Mouse (Mus musculus): Measurements from ENCODE around the gene Mtrr.

Gene Mtrr

DNA sequence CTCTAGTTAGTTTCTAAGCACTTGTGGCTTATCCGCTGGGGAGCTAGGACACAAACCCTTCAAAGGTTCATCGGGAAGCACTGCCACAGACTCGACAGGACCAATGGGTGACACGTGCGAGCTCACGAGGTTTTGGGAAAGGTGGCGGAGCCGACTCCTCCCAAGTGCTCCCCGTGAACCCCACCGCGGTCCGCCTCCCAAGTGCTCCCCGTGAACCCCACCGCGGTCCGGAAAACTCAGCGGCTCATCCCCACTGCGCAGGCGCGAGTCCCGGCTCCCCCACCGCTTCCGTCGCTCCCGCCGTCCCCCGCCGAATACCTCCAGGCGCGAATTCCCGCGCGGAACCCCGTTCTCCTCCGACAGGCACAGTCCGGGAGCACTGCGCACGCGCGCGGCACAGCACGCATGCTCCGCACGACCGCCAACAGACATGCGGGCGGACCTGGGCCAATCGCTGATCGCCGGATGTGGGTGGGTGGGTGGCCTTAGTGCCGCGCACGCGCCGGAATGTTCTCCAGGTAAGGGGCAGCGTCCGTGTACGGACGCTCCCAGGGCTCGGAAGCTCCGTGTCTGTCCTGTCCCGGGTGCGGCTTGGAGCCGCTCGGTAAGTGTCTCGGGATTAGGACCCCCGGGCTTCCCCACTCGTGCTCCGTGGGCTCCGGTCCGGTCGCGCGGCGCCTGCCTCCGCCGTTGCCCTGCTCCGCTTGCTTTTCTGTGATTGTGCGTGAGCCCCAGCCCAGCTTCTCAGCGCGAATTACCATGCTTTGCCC lies at the start of gene Mtrr, which contains the start of gene Fastkd3:
Gene Mtrr (minus strand): TSS at position 403 of the 770 bp plus-strand sequence.
Gene Fastkd3 (plus strand): TSS at position 488 of the 770 bp plus-strand sequence.
- peak; percentile 64 for DNase-seq (ENCODE audit: extremely low spot score, low read depth, low spot score)

DNA sequence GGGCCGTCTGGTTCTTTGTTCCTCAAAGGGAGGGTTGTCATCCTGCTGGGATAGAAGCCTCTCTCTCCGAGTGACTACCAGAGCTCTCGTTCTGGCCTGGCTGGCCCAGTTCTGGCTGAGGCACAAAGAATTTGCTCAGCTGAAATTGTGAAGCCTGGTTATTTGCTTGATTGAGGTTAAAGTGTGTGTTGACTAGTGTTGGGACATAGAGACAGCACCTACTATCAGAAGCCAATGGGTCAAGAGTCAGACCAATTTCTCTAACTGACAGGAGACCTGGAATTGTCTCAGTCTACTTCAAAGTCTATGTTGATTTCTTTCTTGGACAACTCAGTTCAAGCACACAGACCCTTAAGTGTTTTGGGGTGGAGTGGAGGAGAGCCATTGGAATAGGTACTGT lies 45.1 kb upstream of the Mtrr start:
- no peak for DNase-seq (ENCODE audit: extremely low spot score, low read depth, low spot score)

- DNase-seq (ENCODE audit: extremely low spot score, low read depth, low spot score), result no peak
Observed at GRCm38 (mm10) chr13:68622792-68623191, 40.8 kb upstream of the Mtrr start.

DNA sequence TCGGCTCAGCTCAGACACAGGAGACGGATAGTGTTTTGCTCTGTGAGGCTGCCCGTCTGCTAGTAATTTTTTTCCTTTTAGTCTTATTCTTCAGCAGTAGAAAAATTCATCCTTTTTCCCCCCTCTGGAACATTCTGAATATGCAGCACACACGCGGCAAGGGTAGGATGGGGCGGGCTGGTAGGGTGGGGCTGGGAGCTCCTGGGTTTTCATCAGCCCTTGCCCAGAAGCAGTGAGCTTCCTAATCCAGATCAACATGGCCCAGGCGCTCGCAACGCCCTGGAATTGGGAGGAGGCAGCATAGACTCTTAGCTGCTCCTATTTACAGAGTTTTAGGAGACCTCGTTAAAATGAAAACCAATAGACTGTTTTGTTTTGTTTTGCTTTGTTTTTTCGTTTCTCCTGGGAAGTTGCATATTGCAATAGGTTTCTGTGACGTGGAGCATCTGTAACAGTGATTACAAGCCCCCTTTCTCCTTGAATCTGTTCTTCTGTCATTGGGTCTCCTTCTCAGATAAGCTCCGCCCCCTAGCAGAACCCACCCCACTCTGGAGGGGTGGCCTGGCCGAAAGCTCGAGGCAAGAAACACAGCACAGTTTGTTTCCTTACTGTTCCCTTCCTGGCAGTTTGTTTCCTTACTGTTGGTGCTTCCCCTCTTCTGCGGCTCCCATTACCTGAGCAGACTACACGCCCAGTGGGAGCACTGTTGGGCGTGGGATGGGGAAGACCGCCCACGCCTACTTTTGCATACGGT lies 25.9 kb upstream of the Mtrr start:
- no peak for DNase-seq (ENCODE audit: extremely low spot score, low read depth, low spot score)

DNA sequence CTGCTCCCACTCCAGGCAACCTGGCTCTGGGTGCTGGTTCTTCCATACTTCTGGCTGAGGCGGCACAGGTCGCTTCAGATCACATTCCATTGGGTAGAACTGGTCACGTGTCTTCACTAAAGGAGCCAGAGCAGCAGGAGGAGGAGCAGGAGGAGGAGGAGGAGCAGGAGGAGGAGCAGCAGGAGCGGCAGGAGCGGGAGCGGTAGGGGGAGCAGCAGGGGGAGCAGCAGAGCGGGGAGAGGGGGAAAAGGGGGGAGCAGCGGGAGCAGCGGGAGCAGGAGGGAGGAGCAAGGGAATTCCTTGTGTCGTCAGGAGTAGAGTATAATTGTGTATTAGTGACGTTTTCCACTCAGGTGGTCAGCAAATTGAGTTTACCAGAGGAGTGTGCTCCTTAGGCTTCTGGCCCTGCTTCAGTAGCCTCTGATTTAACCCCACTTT lies 23.8 kb upstream of the Mtrr start:
- DNase-seq (ENCODE audit: extremely low spot score, low read depth, low spot score), result no peak

DNA sequence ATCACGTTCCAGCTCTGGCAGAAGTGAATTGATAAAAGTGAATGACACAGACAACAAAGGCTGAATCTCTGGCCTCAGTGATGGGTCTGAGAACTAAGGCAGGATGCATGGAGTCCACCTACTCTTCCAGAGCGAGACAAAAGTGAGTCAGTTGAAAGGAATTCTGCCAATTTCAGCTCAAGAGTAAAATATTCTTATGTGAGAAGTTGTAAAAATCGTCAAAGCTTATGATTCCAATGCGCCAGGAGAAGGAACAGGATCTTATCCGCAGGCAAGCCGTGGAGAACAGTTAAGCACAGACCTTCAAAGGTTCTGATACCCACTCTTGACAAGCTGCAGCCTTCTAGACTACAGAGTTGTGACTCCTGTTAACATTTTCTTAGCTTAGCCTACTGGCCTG lies 21.1 kb upstream of the Mtrr start:
- DNase-seq (ENCODE audit: extremely low spot score, low read depth, low spot score), result no peak

GRCm38 (mm10) chr13:68601184-68601583 lies 19.2 kb upstream of the Mtrr start:
- DNase-seq (ENCODE audit: extremely low spot score, low read depth, low spot score), result no peak

DNA sequence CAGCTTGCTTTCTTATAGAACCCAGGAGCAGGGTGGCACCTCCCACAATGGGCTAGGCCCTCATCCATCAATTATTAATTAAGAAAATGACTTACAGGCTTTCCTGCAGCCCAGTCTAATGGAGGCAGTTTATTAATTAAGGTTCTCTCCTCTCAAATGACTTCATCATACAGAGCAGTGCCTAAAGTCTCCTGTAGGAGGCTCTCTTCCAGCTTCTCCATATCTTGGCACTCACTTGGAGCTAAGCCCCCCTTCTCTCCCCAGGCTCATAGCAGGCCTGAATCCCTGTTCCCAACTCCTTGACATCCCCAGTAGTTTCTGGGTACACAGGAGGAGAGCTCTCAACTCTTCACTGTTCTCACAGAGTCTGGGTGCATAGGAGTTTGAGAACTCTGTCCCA lies 17.0 kb upstream of the Mtrr start:
- no peak for DNase-seq (ENCODE audit: extremely low spot score, low read depth, low spot score)

DNA sequence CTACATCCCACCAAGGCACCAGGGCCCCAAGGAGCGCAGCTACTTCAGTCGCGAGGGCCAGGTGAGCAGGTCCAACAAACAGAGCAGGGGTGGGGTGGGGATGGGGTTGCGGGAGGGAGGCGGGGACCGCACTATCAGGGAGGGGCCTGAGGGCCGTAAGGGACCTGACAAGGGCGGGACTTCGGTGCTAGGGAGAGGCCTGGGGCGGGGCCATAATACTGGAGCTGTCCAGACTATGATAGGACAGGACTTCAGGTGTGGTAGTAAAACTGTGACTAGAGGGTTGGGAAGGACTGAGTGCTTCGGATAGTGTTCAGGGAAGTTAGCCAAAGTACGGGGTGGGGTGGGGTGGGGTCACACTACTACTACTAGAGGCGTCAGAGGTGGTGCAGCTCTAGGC lies 15.7 kb upstream of the Mtrr start:
- no peak for DNase-seq (ENCODE audit: extremely low spot score, low read depth, low spot score)

DNA sequence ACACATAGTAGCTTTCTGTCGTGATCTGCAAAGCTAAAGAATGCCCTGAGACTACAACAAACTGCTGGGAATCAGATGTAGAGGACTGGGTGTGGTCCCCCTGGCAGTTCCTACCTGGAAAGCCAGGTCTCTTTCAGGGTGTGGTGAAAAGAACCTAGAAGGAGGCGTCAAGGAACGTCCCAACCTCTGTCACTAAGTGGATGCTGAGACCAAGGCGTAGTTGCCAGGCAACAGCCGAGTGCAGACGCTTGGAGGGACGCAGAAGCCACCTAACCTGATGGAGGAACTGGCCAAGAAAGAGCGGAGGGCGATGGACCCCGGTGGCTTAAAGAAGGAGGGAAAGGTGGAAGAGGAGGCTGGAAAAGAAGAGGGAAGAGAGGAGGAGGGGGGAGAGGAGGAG lies 15.2 kb upstream of the Mtrr start, which contains the start of gene 1700001L19Rik:
Gene 1700001L19Rik (plus strand): TSS at position 223 of the 400 bp plus-strand sequence.
- DNase-seq (ENCODE audit: extremely low spot score, low read depth, low spot score), result no peak

DNA sequence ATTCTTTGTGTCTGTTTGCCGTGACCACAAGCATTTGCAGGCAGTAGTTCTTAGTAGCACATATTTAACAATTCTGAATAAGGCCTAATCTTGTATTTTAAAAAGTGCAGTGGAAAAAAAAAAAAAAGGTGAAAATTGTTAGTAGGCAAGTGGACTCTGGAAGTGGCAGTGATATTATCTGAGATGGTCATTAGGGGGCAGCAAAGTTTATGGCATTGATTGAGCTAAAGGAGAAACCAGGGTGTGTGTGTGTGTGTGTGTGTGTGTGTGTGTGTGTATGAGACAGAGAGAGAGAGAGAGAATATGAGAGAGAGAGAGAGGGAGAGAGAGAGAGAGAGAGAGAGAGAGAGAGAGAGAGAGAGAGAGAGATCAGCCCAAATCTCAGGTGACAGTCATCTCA lies 11.8 kb upstream of the Mtrr start:
- no peak for DNase-seq (ENCODE audit: extremely low spot score, low read depth, low spot score)

GRCm38 (mm10) chr13:68588352-68588751 lies 6.4 kb upstream of the Mtrr start:
- DNase-seq (ENCODE audit: extremely low spot score, low read depth, low spot score), result no peak

DNA sequence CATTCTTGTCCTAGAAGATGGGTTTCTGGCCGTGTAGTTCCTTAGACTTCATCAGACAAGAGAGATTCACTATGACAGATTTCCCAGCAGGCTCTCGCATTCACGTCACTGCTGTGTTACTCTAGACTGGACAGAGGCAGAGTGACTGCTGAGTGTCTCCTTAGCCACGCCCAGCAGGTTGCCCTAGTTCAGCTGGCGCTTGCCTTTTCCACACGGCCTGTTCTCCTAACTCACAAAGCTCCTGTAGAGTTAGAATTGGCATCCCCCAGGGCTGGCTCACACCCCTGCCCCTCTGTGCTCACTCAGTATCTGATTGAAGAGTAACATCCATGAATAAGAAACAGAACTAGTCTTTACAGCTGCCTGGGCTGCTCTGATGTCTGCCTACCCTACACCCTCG lies 3.5 kb upstream of the Mtrr start:
- no peak for DNase-seq (ENCODE audit: extremely low spot score, low read depth, low spot score)

GRCm38 (mm10) chr13:68583961-68584360 lies 2.0 kb upstream of the Mtrr start:
- DNase-seq (ENCODE audit: extremely low spot score, low read depth, low spot score), result no peak

DNA sequence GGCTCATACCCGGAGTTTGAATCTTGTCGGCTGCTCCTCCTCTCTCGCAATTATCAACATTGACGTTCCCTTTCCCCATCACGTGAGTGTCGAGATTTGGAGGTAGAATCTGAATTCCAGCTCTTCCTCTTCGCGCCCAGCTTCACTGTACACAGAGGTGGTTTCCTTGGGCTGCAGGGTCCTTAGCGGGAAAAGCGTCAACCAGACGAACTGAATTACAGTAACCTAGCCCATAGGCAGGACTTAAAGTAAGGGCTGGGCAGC lies 500 bp upstream of the Mtrr start:
- DNase-seq (ENCODE audit: extremely low spot score, low read depth, low spot score), result no peak

GRCm38 (mm10) chr13:68581086-68581740 lies 736 bp downstream of the Mtrr start:
- DNase-seq (ENCODE audit: extremely low spot score, low read depth, low spot score), result no peak

GRCm38 (mm10) chr13:68577945-68578344 lies 4.0 kb downstream of the Mtrr start:
- no peak for DNase-seq (ENCODE audit: extremely low spot score, low read depth, low spot score)

DNA sequence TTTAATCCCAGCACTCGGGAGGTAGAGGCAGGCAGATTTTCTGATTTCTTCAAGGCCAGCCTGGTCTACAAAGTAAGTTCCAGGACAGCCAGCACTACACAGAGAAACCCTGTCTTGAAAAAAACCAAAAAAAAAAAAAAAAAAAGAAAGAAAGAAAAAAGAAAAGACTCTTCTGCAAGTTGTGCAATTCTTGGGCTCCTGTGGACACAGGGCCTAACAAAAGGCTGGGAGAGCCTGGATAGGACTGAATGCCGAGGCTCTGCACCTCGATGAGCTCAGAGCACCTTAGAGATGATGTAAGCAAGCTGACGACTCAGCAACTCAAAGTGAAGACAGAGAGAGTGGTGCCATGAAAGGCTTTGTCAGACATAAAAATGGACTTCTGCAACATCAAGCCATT lies 7.6 kb downstream of the Mtrr start:
- DNase-seq (ENCODE audit: extremely low spot score, low read depth, low spot score), result no peak

GRCm38 (mm10) chr13:68572966-68573913 lies 8.7 kb downstream of the Mtrr start:
- DNase-seq (ENCODE audit: extremely low spot score, low read depth, low spot score), result peak; percentile 73

- no peak for DNase-seq (ENCODE audit: extremely low spot score, low read depth, low spot score)
Observed at GRCm38 (mm10) chr13:68572247-68572646, 9.7 kb downstream of the Mtrr start.
